Mouse (Mus musculus) frontal cortex, adult 2 months (tissue): ENCODE data around the gene Znrd1. TPM values are rescaled to one million over a fixed set of nuclear protein-coding genes. Genes with fewer than 3 reads are reported as not detected.
"Not testable (repeated sequence)": the region's sequence is repeated elsewhere in the genome, so short reads cannot be mapped to it uniquely, and the experiment has no call there.

Experiments used
- DNase-seq, 2 experiments: peaks; one replicate each; pipeline ENCODE4 v3.0.0; 2022; ENCODE audit warnings: low spot score in 1 of 2; ENCODE audit errors: extremely low spot score in 1 of 2
- polyA plus RNA-seq: library from polyadenylated mRNA; depleted of rRNA; stranded (reverse); fragments of >200 nt; gene quantifications from 2 replicates; pipeline ENCODE4 v1.2.3, GENCODE M21; 2012; rRNA removed

Gene Znrd1
- polyA plus RNA-seq = 36.4 and 42.2 TPM in 2 replicates

GRCm38 (mm10) chr17:36957999-36958743 is at the start of gene Znrd1, which contains the start of gene Znrd1as:
TSS of gene Znrd1 (minus strand) at chr17:36958559.
TSS of gene Znrd1as (plus strand) at chr17:36958592.
- DNase-seq = peak; percentile 94 to 98

- DNase-seq = no peak
Observed at GRCm38 (mm10) chr17:37003366-37003765, 45.0 kb upstream of the Znrd1 start.

DNA sequence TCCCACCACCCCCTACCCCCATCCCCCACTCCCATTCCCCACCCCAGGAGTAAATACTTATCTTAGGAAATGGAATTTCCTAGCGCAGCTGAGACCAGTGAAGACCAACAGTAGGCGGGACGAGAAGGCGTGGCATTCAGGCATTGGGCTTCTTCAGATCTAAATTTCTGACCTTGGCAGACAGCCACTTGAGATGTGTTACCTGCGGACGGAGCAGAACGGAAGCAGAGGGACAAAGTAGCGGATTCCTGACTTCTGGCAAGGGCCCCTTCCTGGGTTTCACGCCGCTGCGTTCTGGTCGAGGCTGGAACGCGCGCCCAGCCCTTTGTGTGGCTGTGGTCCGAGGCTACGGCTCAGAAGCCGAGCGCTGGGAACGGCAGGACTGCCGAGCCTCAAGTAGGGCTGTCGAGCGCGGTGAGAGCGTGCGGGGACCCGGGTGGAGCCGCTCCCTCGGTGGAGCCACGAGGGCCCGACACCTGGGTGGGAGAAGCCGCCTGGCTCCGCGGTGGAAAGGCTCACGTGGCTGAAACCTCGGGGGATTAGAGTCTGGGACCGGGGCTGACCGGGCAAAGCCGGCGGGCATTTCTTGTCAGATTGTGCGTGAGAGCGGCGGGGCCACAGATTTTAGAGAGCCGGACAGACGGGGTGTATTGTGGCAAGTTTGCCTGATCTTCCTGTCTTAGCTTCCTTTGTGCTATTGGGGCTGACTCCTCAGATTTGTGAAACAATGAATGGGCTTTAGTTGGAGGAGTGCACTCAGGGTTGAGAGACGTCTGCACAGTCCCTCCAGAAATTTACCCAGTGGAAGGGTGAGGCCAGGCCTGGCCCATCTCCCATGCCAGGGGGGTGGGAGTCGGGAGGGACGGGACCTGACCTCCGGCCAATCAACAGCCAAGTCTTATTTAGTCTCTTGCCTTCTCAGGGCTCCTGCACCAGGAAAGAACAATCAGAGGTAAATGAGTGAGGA is 44.3 kb upstream of the Znrd1 start:
- DNase-seq = peak in 1 of 2 experiments; percentile 35

DNA sequence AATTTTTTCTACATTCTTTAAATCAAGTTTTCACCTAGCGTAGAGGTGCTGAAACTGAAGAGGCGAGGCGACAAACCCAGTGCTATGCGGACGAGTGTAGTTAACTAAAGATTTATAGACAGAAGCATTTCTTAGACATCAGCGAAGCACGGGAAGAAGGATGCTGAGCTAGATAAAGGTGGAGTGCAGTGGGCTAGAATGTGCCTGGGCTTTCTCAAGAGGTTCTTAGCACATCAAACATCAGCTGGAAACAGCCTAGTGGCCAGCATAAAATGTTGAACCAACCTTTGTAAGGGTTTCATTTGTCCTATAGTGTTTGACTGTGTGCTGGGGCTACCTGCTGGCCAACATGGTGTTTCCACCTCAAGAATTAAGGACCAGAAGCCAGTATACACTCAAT is 42.5 kb upstream of the Znrd1 start, which contains the start of gene Zfp57:
Gene Zfp57 (plus strand): TSS at position 301 of the 400 bp plus-strand sequence.
- no peak for DNase-seq

GRCm38 (mm10) chr17:36998477-36998876 is 40.1 kb upstream of the Znrd1 start:
- DNase-seq = no peak

GRCm38 (mm10) chr17:36997033-36997735 is 38.8 kb upstream of the Znrd1 start:
- peak in 1 of 2 experiments; percentile 91 for DNase-seq

DNA sequence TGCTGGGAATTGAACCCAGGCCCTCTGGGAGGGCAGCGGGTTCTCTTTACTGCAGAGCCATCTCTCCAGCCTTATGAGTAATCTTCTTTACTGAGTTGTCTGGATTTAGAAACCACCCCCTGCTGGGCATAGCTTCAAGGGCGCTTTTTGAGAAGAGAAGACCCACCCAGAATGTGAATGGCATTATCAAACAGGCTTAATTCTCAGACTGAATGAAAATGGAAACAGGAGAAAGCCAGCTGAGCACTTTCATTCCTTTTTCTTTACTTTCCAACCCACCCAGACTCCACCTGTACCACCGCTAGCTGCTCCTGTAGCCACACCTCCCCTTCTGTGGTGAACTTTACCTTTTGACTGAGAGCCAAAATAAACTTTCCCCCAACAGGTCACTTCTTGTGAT is 37.1 kb upstream of the Znrd1 start:
- DNase-seq = no peak

- DNase-seq = no peak
Observed at GRCm38 (mm10) chr17:36994528-36994927, 36.2 kb upstream of the Znrd1 start.

- no peak for DNase-seq
Observed at GRCm38 (mm10) chr17:36993770-36994325, 35.5 kb upstream of the Znrd1 start.

GRCm38 (mm10) chr17:36992336-36993104 is 34.2 kb upstream of the Znrd1 start:
- DNase-seq = no peak

GRCm38 (mm10) chr17:36990630-36991029 is 32.3 kb upstream of the Znrd1 start:
- DNase-seq = not testable (repeated sequence)

- DNase-seq = no peak
Observed at GRCm38 (mm10) chr17:36989437-36989836, 31.1 kb upstream of the Znrd1 start, which contains the start of gene H2-M5. TSS of gene H2-M5 (minus strand) at chr17:36989537.

GRCm38 (mm10) chr17:36988475-36988874 is 30.1 kb upstream of the Znrd1 start:
- DNase-seq = no peak

DNA sequence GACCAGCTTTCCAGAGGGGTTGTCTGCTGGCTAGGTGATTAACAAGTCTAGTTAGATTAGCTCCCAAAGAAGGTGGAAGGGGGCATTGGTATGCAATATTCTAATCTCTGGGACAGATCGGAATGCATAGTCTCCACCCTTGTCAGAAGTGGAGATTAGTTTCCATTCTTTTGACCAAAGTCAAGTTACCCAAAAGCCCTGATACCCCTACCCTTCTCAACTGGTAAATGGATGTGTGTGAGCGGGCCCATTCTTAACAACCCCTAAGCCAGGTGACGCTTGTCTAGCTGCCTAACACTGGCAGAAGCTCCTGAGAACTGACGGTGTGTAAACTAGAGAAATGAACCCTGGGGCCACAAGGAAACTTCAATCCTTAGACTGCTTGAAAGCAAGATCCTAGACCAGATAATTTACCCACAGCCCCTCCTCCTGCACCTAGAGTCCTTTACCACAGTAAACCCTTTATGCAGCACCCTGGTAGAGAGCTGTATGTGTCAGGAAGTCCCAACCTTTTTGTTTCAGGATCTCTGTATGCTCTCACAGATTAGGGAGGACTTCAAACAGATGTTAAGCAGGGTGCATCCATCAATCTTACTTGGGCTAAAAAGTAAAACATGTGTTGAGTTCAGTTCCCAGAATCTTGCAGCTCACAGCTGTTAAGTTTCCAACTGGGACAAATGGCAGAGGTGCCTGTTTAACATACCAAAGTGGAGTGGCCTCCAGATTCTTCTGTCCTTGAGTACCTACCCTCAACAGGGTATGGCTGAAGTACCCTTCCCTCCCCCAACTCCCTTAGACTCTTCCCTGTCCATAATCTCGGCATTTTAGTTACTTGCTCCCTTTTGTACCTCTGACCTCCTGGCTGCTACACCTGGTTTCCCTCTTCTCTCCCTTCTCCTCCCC is 24.1 kb upstream of the Znrd1 start:
- DNase-seq = no peak

DNA sequence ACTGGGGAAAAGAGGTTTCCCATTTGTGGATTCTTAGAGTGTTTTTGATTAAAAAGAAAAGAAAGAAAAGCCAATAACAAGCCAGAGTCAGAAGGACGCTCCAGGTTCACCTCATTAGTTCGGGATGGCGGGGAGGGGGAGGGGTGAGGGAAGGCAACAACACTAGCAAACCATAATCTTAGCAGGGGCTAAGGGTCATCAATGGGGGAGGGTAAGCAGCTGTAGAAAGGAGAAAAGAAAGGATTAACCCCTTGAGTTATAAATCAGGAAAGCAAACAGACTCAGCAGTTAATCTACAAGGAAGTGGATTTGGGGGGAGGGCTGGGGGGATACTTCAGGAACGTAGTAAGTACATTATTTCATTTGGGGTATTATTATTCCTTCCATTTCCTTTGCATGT is 23.5 kb upstream of the Znrd1 start:
- no peak for DNase-seq

GRCm38 (mm10) chr17:36981221-36981813 is 23.0 kb upstream of the Znrd1 start, which contains the start of gene 2410137M14Rik:
TSS of gene 2410137M14Rik (minus strand) at chr17:36981237.
- peak; percentile 22 to 52 for DNase-seq

- DNase-seq = no peak
Observed at GRCm38 (mm10) chr17:36973271-36973787, 15.0 kb upstream of the Znrd1 start.

DNA sequence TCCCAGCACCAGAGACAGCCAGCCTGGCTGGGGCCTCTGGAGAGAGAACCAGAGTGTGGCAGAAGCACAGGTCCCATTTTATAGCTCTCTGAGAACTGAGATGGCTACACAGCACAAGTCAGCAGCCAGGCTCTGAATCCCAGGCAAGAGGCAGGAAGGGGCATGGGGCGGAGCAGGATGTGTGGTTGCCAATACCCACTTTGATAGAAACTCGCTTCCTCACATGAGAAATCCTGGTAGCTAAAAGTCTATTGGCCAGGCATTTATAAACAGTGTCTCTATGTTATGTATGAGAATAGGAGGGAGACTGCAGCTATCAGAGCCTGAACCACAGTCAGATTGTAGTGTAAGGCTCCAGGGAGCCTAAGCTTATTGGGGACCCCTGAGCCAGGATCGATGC is 14.4 kb upstream of the Znrd1 start:
- DNase-seq = no peak
